24 mouse cellular contexts compared by ENCODE assay signal in the genomic region with DNA sequence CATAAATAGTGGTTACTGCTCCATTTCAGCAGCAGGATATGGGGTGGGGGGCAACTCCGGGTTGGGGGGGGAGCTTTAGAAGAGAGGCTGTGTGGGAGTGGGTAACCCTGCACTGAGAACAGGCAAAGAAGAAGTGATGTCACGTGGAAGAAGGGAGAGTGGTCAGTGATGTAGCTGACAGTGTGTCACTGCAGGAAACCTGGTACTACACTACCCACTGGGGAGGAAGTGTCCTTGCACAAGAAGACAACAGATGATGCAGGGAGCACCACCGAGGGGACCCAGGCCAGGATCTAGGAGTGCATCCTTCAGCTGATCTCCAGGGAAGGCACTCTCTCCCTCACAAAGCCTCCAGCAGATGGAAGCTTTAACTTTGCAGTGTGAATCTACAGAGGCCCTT. TPM values are rescaled to one million over a fixed set of nuclear protein-coding genes. Genes with fewer than 3 reads are reported as not detected.
"Had no signal": no experiment of that assay in that cellular context is flagged by ENCODE, and none has a peak within 500 bp of the region (broad histone marks: within the 10 kb centered on the region; RNA-seq: fewer than 3 reads in every experiment).

No protein-coding gene starts in this region.

- DNase-seq: retina, postnatal 1 day; right cerebral cortex, postnatal 14 days; right cerebral cortex, postnatal 25 days; right cerebral cortex, postnatal 4 days; spleen, adult 18-20 months; thymus, adult 18-20 months; thymus, adult 2 months; thymus, postnatal 14 days; thymus, postnatal 25 days; thymus, postnatal 36 days; thymus, postnatal 4 days had no signal

- H3K27ac ChIP-seq: neural tube, embryonic 13.5 days; neural tube, embryonic 15.5 days; stomach, embryonic 15.5 days; stomach, postnatal 0 days had no signal

- H3K36me3 ChIP-seq: neural tube, embryonic 13.5 days; neural tube, embryonic 15.5 days; stomach, embryonic 15.5 days had no signal

- H3K4me1 ChIP-seq: neural tube, embryonic 13.5 days; neural tube, embryonic 15.5 days; stomach, embryonic 15.5 days had no signal

- H3K4me3 ChIP-seq: neural tube, embryonic 13.5 days; neural tube, embryonic 15.5 days; stomach, embryonic 15.5 days had no signal

- H3K27me3 ChIP-seq: neural tube, embryonic 13.5 days; neural tube, embryonic 15.5 days; stomach, embryonic 15.5 days had no signal

- H3K9ac ChIP-seq: neural tube, embryonic 13.5 days; neural tube, embryonic 15.5 days; stomach, embryonic 15.5 days had no signal

- H3K4me2 ChIP-seq: neural tube, embryonic 13.5 days; neural tube, embryonic 15.5 days; stomach, embryonic 15.5 days had no signal

- H3K9me3 ChIP-seq: neural tube, embryonic 13.5 days; neural tube, embryonic 15.5 days; stomach, embryonic 15.5 days had no signal

RNA-seq across cellular contexts. Expression of gene Tcl1b1, which starts 7.2 kb away (rescaled TPM):
- total RNA-seq: neutrophil, adult 5-6 weeks had no signal
- polyA plus RNA-seq: neural tube, embryonic 13.5 days; neural tube, embryonic 14.5 days; neural tube, embryonic 15.5 days; small intestine, adult 2 months; spleen, adult 2 months; stomach, embryonic 14.5 days; stomach, embryonic 15.5 days; stomach, embryonic 16.5 days; stomach, postnatal 0 days; testis, adult 2 months; thymus, adult 2 months; thymus, postnatal 0 days; urinary bladder, adult 2 months had no signal

RNA-seq across cellular contexts. Expression of gene Tcl1b5, which starts 9.4 kb away (rescaled TPM):
- total RNA-seq: neutrophil, adult 5-6 weeks had no signal
- polyA plus RNA-seq: neural tube, embryonic 13.5 days; neural tube, embryonic 14.5 days; neural tube, embryonic 15.5 days; small intestine, adult 2 months; spleen, adult 2 months; stomach, embryonic 14.5 days; stomach, embryonic 15.5 days; stomach, embryonic 16.5 days; stomach, postnatal 0 days; testis, adult 2 months; thymus, postnatal 0 days; urinary bladder, adult 2 months had no signal

RNA-seq across cellular contexts. Expression of gene Tcl1b2, which starts 20.9 kb away (rescaled TPM):
- total RNA-seq: neutrophil, adult 5-6 weeks had no signal
- polyA plus RNA-seq: neural tube, embryonic 13.5 days; neural tube, embryonic 14.5 days; neural tube, embryonic 15.5 days; small intestine, adult 2 months; spleen, adult 2 months; stomach, embryonic 14.5 days; stomach, embryonic 15.5 days; stomach, embryonic 16.5 days; stomach, postnatal 0 days; thymus, adult 2 months; thymus, postnatal 0 days; urinary bladder, adult 2 months had no signal

RNA-seq across cellular contexts. Expression of gene Tcl1b3, which starts 24.1 kb away (rescaled TPM):
- total RNA-seq: neutrophil, adult 5-6 weeks had no signal
- polyA plus RNA-seq: neural tube, embryonic 13.5 days; neural tube, embryonic 14.5 days; neural tube, embryonic 15.5 days; small intestine, adult 2 months; spleen, adult 2 months; stomach, embryonic 14.5 days; stomach, embryonic 15.5 days; stomach, embryonic 16.5 days; stomach, postnatal 0 days; testis, adult 2 months; thymus, adult 2 months; thymus, postnatal 0 days; urinary bladder, adult 2 months had no signal

RNA-seq across cellular contexts. Expression of gene Tcl1b4, which starts 35.0 kb away (rescaled TPM):
- total RNA-seq: neutrophil, adult 5-6 weeks had no signal
- polyA plus RNA-seq: neural tube, embryonic 13.5 days; neural tube, embryonic 14.5 days; neural tube, embryonic 15.5 days; small intestine, adult 2 months; spleen, adult 2 months; stomach, embryonic 14.5 days; stomach, embryonic 15.5 days; stomach, embryonic 16.5 days; stomach, postnatal 0 days; thymus, adult 2 months; thymus, postnatal 0 days; urinary bladder, adult 2 months had no signal
